Mouse (Mus musculus) left cerebral cortex, adult 2 months (tissue): ENCODE measurements at regions not wholly inside any gene's neighbourhood (a gene's known extent, or its start where the extent isn't known, plus 50 kb on each side); places are given as distances from the start of the nearest gene placed in this dataset.
"Not testable (repeated sequence)": the region's sequence is repeated elsewhere in the genome, so short reads cannot be mapped to it uniquely, and the experiment has no call there.

ENCODE experiments used
- DNase-seq, 2 experiments: peaks; one replicate each; pipeline ENCODE4 v3.0.0; 2021 to 2022; ENCODE audit warnings: low spot score in 2 of 2, mixed read lengths in 1 of 2; ENCODE audit errors: extremely low spot score in 1 of 2
- H3K27ac ChIP-seq: fragments of 200-600 bp; 2 replicates; pipeline ENCODE4 v1.8.1; 2022
- H3K4me3 ChIP-seq: fragments of 200-600 bp; 2 replicates; pipeline ENCODE4 v1.8.1; 2022
- CTCF ChIP-seq: fragments of 200-600 bp; IDR thresholded peaks from 2 replicates; pipeline ENCODE4 v1.8.1; 2022; ENCODE audit warnings: antibody characterized with exemption, mild to moderate bottlenecking, moderate library complexity
- intact Hi-C: fragments of 180-260 bp; cut with DNase I; formaldehyde crosslinking; loops from one replicate; pipeline ENCODE4 v1.15.1; 2025

DNA sequence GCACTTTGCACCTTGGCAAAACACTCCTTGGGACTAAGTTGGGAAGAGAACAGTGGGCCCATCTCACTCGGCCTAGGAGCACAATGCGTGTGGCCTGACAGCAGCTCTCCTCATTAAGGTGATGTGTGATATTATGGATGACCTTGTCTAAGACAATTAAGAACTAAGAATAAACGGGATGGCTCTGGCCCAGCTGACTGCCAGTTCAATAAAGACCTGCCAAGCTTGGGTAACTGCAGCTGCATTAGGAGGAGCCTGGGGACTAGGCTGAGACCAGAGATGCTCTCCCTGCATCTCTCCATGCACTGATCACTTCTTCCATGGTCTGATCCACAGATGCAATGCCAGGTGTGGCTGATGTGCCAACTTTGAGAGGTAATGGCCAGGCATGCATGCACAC is 356.7 kb downstream of the Fut8 start:
- Histone ChIP-seq H3K4me3 (no peak overlapping the region), H3K27ac (no peak overlapping the region)
- intact Hi-C loops, result no loop called here
- TF ChIP-seq CTCF, result no peak
- DNase-seq, result no peak

DNA sequence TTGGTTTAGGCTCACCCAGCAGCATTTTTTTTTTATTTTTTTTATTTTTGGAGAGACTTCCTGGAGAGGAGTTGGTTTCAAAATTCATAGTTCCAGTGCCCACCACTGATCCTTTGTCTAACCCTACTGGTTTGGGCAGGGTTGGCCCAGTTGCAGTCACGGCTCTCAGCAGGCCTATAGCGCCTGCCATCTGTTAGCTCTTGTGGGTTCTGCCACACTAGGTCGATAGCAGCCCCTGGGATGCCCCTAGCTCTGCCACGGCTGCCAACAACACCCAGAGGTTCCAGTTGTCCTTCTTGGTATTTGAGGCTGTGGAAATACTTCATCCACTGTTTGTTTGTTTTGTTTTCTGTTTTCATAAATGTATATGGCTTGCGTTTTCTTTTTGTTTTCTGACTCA is 357.9 kb downstream of the Fut8 start:
- no peak for TF ChIP-seq CTCF
- H3K27ac ChIP-seq, result no peak overlapping the region
- no peak for DNase-seq
- intact Hi-C loops, result no loop called here
- no peak overlapping the region for H3K4me3 ChIP-seq

DNA sequence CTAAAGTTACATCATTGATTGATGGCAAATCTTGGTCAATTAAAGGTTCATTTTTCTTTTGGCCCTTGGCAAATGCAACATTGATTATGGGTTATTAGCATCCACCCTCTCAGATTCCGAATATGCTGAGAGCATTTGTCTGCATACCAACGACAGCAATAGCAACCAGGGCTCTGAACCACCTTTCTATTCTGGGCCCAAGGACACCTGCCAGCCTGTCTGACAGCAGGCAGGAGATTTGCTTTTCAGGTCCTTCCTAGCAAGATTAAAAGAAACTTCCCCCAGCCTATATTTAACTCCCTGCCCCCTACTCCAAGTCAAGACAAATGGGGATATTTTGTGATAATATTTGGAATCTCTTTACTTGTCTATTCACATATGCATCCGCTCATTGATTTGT is 358.8 kb downstream of the Fut8 start:
- no peak overlapping the region for H3K27ac ChIP-seq
- no peak for DNase-seq
- H3K4me3 ChIP-seq, result no peak overlapping the region
- intact Hi-C loops, result no loop called here
- no peak for TF ChIP-seq CTCF

DNA sequence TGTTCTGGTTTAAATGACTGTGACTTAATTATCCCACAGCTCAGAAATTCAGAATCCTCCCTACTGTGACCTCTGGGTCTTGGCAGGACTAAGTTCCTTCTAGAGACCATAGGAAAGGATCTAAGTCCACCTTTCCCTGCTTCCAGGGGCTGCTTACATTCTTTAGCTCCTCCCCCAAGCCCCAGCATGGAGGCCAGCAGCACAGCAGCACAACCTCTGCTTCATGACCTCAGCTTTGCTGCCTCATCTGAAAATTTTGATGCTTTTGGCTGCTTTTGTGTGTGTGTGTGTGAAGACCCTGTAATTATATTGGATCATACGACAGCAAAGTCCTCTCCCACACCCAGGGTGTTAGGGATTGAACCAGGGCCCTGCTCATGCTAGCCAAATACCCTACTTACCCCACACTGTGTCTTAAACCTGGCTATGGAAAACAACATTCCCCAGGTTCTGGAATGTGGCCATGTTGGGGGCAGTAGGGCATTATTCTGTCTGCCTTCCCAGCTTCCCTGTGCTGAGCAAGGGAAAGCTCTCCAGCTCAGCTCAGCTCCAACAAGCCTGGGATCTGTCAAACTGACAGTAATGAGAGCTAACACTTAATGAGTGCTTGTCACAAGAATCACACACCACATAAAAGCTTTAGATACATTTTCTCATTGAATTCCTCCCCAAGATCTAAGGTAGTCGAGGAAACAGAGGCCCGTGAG is 359.9 kb downstream of the Fut8 start:
- no peak overlapping the region for H3K4me3 ChIP-seq
- H3K27ac ChIP-seq, result no peak overlapping the region
- TF ChIP-seq CTCF, result no peak
- no peak for DNase-seq
- intact Hi-C loops, result no loop called here

DNA sequence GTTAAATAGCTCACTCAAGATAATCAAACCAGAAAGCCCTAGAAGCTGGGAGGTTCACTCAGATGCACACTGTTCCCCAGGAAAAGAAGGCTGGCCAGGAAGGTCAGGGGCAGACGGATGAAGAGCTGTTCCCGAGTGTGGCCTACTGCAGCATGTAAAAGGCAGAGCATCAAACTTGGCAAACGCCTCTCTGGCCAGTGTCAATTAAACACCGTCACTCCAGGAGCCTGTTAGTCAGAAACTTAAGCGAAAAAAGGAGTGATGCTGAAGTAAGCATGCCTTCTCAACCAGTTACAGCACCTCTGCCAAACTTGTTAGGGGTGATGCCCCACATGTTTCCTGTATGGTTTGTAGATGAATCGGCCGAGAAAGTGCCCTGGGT is 360.4 kb downstream of the Fut8 start:
- TF ChIP-seq CTCF, result no peak
- no peak for DNase-seq
- intact Hi-C loops, result no loop called here
- no peak overlapping the region for H3K27ac ChIP-seq
- no peak overlapping the region for H3K4me3 ChIP-seq

DNA sequence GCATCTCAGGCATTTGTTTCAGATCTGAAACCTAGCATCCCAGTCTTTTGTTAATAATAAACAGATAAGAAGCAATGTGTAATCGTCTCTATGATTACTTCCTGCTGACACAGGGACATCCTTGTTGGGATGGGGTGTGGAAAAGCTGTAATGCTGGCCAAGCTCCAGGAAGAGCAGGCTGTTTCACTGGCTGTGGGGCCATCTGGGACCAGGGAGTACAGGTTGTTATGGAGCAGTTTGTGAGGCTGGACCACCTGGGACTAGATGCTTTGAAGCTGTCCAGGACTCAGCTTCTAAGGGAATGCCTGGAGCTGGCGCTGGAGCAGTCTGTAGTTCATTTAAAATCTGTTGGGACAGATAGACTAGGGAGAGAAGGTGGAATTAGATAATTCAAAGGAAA is 361.5 kb downstream of the Fut8 start:
- intact Hi-C loops, result no loop called here
- DNase-seq, result no peak
- no peak for TF ChIP-seq CTCF

DNA sequence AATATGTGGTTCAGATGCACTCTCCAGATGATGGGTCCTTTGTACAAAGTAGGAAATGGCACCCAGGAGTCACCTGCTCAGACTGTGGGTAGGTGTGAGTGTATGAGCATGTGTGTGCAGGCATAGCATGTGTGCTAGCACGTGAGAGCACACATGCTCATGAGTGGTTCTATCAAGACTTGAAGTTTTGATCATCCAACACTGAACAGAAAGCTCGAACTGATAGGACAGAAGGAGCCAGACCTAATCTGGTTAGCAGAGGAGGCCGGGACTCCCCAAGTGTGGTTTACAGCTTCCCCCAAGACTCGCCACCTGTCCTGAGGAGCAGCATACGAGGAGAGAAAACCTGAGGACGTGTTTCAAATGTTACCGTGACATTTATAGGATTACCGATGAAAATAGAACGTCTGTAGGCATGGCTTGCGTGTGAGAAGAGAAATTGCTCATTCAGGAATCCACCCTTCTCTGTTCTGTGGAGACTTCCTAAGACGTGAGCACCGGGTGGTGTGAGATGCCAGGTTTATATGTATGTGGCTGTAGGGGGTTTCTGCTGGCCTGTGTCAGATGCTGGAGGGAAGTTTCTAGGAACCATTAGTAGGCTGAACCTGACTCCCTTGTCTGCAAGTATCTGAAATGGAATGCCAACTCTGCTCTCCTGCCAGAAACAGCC is 366.0 kb downstream of the Fut8 start:
- Histone ChIP-seq H3K4me3 (no peak overlapping the region), H3K27ac (peak overlapping the region; percentile 34; the same call in 1 of the 2 replicates)
- no peak for TF ChIP-seq CTCF
- DNase-seq, result peak in 1 of 2 experiments; percentile 28
- intact Hi-C loops, result loop anchor here (2.0 to 5.0 kb wide), 2 partner anchors 58 to 399 kb away; no protein-coding TSS in a partner anchor

More for the DNA sequence above, 361.5 kb downstream of the Fut8 start:
- Histone ChIP-seq H3K27ac (no peak overlapping the region), H3K4me3 (no peak overlapping the region)

DNA sequence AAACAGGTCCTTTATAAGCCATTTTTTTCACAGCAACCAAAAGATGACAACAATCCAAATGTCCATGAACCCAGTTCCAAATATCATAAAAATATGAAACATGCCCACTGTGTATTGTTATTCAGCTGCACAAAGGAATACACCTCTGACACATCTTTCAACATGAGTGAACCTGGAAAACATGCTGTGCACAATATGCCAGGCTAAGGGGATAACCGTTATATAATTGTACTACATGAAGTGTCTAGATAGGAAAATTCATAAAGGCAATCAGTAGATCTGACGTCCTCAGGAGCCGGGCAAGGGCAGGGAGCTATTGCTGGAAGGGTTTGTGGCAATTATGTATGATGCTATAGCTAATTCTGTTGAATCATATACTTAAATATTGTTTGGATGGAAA is 379.6 kb downstream of the Fut8 start:
- no peak overlapping the region for H3K27ac ChIP-seq
- no peak overlapping the region for H3K4me3 ChIP-seq
- intact Hi-C loops, result no loop called here
- no peak for DNase-seq
- TF ChIP-seq CTCF, result no peak

DNA sequence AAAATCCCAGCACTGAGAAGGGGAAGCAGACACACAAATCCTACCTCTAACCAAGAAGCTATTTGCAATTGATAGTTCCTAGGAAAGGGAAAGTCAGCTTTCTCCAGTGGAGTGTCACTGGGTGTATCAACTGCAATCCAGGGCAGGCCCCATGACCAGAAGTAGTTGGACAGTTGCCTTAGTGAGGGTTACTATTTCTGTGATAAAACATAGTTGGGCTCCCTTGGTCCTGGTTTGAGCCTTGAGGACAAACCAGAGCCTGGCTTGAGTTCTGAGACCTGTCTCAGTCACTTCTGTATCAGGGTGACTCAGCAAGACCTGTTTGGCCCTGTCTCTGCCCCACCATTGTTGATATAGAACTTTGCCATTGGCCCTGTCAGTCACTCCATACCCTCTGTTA is 384.3 kb downstream of the Fut8 start:
- H3K4me3 ChIP-seq, result no peak overlapping the region
- no peak overlapping the region for H3K27ac ChIP-seq
- intact Hi-C loops, result no loop called here
- no peak for DNase-seq
- TF ChIP-seq CTCF, result no peak

DNA sequence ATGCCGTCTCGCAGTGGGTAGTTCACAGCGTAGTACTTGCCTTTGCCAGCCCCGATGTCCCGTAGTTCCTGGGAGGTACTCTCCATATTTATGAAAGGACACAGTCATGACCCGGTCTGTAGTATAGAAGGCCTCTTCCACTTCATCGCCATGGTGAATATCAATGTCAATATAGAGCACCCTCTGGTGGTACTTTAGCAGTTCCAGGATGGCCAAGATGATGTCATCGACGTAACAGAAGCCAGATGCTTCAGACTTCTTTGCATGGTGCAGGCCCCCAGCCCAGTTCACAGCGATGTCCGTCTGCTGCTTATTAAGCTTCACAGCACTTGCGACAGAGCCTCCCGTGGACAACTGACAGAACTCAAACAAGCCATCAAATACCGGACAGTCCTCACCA is 386.4 kb downstream of the Fut8 start:
- H3K4me3 ChIP-seq, H3K27ac ChIP-seq, DNase-seq, intact Hi-C loops: not testable (repeated sequence)

DNA sequence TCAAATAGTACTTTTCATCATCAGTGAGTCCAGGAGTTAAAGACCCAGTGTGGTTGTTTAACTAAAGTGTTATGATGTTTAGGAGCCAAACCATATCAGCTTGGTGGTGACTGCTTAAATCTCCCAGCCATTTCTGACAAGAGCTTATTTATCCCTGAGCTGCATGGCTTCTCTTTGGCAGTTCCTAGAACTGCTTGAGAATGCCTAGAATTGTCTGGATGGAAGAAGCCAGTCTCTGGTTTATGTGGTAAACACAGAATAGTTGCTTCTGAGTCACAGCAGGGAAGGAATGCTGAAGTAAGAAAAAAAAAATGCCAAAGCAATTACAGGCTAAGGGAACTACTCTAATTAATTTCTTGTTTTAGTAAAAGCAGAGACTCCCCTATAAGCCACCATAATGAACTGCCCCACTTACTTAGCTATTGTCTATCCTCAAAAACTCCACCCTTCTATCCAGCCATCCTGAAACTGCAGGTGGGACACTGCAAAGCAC is 390.5 kb downstream of the Fut8 start:
- intact Hi-C loops, result no loop called here
- TF ChIP-seq CTCF, result no peak
- H3K4me3 ChIP-seq, result no peak overlapping the region
- H3K27ac ChIP-seq, result no peak overlapping the region
- no peak for DNase-seq

DNA sequence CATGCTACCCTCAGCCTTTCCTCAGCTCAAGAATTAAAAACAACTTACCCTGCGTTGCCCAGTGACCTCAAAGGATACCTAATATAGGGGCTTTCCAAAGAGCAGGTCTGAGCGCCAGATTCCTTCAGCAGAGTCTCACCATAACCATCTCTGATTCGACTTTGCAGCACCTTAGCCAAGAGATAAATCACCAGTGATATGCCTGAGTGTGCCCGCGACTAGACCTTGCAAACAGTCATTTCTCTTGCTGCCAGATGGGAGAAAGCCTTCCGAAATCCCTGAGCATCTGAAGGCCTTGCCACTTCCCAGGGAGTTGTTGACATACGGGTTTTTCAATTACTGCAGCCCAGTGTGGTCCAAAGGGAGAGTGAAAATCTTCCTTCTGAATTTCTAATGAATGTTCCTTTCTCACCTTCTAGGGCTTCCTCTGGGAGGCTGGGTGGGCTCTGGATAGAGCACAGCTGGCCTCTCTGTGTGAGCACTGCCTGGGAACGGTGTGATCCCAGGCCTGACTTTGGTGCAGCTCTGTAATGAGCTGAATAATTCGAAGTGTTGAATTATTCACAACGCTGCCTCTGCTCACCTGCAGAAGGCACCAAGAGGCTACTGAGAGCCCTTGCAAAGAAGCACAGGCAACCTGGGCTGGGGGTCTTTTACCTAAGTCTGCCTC is 396.2 kb downstream of the Fut8 start:
- Histone ChIP-seq H3K4me3 (no peak overlapping the region), H3K27ac (no peak overlapping the region)
- no peak for TF ChIP-seq CTCF
- DNase-seq, result no peak
- intact Hi-C loops, result no loop called here
